Mouse (Mus musculus) MEL (cell line): ENCODE results near the gene Mfap3. TPM values are rescaled to one million over a fixed set of nuclear protein-coding genes. Genes with fewer than 3 reads are reported as not detected.

Experiments used
- DNase-seq: peaks from one replicate; pipeline ENCODE4 v3.0.0; 2011; ENCODE audit warnings: low read depth, low spot score
- H3K27ac ChIP-seq: 2 replicates; pipeline ENCODE4 v1.5.1; 2012; ENCODE audit warnings: low read depth, mild to moderate bottlenecking, control low read depth, low read length, moderate library complexity; ENCODE audit not compliant: control insufficient read depth
- H3K27me3 ChIP-seq, 2 experiments: fragments of 150-350 bp in 1 of 2; sonication (generic) in 1 of 2; 2 replicates each; pipeline ENCODE4 v1.6.1; 2012; ENCODE audit warnings: low read length in 2 of 2, mild to moderate bottlenecking in 2 of 2, improper control_type of control experiment in 1 of 2, moderate library complexity in 1 of 2; ENCODE audit not compliant: insufficient read depth in 2 of 2, control insufficient read depth in 1 of 2
- H3K36me3 ChIP-seq, 2 experiments: 2 replicates each; pipeline ENCODE4 v1.6.1; 2012 to 2014; ENCODE audit warnings: low read length in 2 of 2, improper control_type of control experiment in 1 of 2, inconsistent platforms in 1 of 2, mild to moderate bottlenecking in 1 of 2; ENCODE audit not compliant: insufficient read depth in 2 of 2, control insufficient read depth in 1 of 2
- H3K4me1 ChIP-seq, 2 experiments: fragments of 150-350 bp in 1 of 2; sonication (generic) in 1 of 2; 2 replicates each; pipeline ENCODE4 v1.6.1; 2012; ENCODE audit warnings: low read length in 2 of 2, improper control_type of control experiment in 1 of 2, mild to moderate bottlenecking in 1 of 2; ENCODE audit not compliant: insufficient read depth in 2 of 2, control insufficient read depth in 1 of 2
- H3K4me3 ChIP-seq, 2 experiments: fragments of 150-350 bp in 1 of 2; sonication (generic) in 1 of 2; 2 replicates each; pipeline ENCODE4 v1.5.1; 2012; ENCODE audit warnings: low read depth in 2 of 2, low read length in 2 of 2, mild to moderate bottlenecking in 2 of 2, moderate library complexity in 2 of 2, control low read depth in 1 of 2, improper control_type of control experiment in 1 of 2; ENCODE audit not compliant: control insufficient read depth in 1 of 2, insufficient read depth in 1 of 2
- H3K79me2 ChIP-seq: 2 replicates; pipeline ENCODE4 v1.6.1; 2012; ENCODE audit warnings: mild to moderate bottlenecking, low read length, moderate library complexity; ENCODE audit not compliant: control insufficient read depth, poor library complexity, insufficient read depth
- H3K9ac ChIP-seq: 2 replicates; pipeline ENCODE4 v1.6.1; 2012; ENCODE audit warnings: low read depth, mild to moderate bottlenecking, control low read depth, low read length, moderate library complexity; ENCODE audit not compliant: control insufficient read depth, poor library complexity, severe bottlenecking
- H3K9me3 ChIP-seq: fragments of 150-350 bp; sonication (generic); replicated peaks from 2 replicates; pipeline ENCODE4 v1.6.1; 2012; ENCODE audit warnings: mild to moderate bottlenecking, low read length, improper control_type of control experiment, moderate library complexity; ENCODE audit not compliant: insufficient read depth
- BHLHE40 ChIP-seq: IDR thresholded peaks from 2 replicates; pipeline ENCODE4 v1.6.1; 2012; ENCODE audit warnings: low read depth, mild to moderate bottlenecking, inconsistent platforms, low read length, improper control_type of control experiment, borderline replicate concordance
- CHD1 ChIP-seq: IDR thresholded peaks from 2 replicates; pipeline ENCODE4 v1.6.1; 2012; ENCODE audit warnings: low read depth, mild to moderate bottlenecking, inconsistent platforms, low read length, improper control_type of control experiment
- CHD2 ChIP-seq: IDR thresholded peaks from 2 replicates; pipeline ENCODE4 v1.6.1; 2011; ENCODE audit warnings: low read length, improper control_type of control experiment
- CTCF ChIP-seq, 3 experiments: IDR thresholded peaks in 2 of 3; conservative IDR thresholded peaks in 1 of 3; 2 replicates each; pipeline ENCODE4 v1.5.1; 2011 to 2012; ENCODE audit warnings: low read length in 3 of 3, low read depth in 2 of 3, mild to moderate bottlenecking in 2 of 3, improper control_type of control experiment in 1 of 3, inconsistent platforms in 1 of 3, mixed read lengths in 1 of 3, moderate library complexity in 1 of 3; ENCODE audit not compliant: control insufficient read depth in 1 of 3, insufficient read depth in 1 of 3, poor library complexity in 1 of 3, severe bottlenecking in 1 of 3
- ELF1 ChIP-seq: IDR thresholded peaks from 2 replicates; pipeline ENCODE4 v1.6.1; 2014; ENCODE audit warnings: low read depth, mild to moderate bottlenecking, inconsistent platforms, low read length, improper control_type of control experiment, moderate library complexity
- EP300 ChIP-seq, 2 experiments: IDR thresholded peaks; 2 replicates each; pipeline ENCODE4 v1.6.1; 2011; ENCODE audit warnings: improper control_type of control experiment in 2 of 2, low read length in 2 of 2, low read depth in 1 of 2, mild to moderate bottlenecking in 1 of 2
- GATA1 ChIP-seq: IDR thresholded peaks from 2 replicates; pipeline ENCODE4 v1.6.1; 2011; ENCODE audit warnings: low read depth, low read length, improper control_type of control experiment
- HCFC1 ChIP-seq: IDR thresholded peaks from 2 replicates; pipeline ENCODE4 v1.6.1; 2012; ENCODE audit warnings: low read depth, mild to moderate bottlenecking, inconsistent platforms, low read length, improper control_type of control experiment, moderate library complexity
- JUND ChIP-seq: IDR thresholded peaks from 2 replicates; pipeline ENCODE4 v1.6.1; 2011; ENCODE audit warnings: low read depth, mild to moderate bottlenecking, improper control_type of control experiment, low read length
- KAT2A ChIP-seq: conservative IDR thresholded peaks from 2 replicates; pipeline ENCODE4 v1.6.1; 2012; ENCODE audit warnings: low read depth, low read length, improper control_type of control experiment, inconsistent platforms
- MAX ChIP-seq: IDR thresholded peaks from 2 replicates; pipeline ENCODE4 v1.6.1; 2011; ENCODE audit warnings: low read length, improper control_type of control experiment
- MAZ ChIP-seq: IDR thresholded peaks from 2 replicates; pipeline ENCODE4 v1.6.1; 2012; ENCODE audit warnings: low read depth, mild to moderate bottlenecking, inconsistent platforms, low read length, improper control_type of control experiment
- NRF1 ChIP-seq: IDR thresholded peaks from 2 replicates; pipeline ENCODE4 v1.6.1; 2014; ENCODE audit warnings: low read depth, mild to moderate bottlenecking, inconsistent platforms, low read length, improper control_type of control experiment, moderate library complexity; ENCODE audit not compliant: poor library complexity, insufficient read depth, severe bottlenecking
- POLR2AphosphoS5 ChIP-seq: IDR thresholded peaks from 2 replicates; pipeline ENCODE4 v1.6.1; 2012; ENCODE audit warnings: low read depth, borderline replicate concordance, mild to moderate bottlenecking, inconsistent platforms, low read length, moderate library complexity, mixed read lengths
- RAD21 ChIP-seq: IDR thresholded peaks from 2 replicates; pipeline ENCODE4 v1.6.1; 2011; ENCODE audit warnings: mild to moderate bottlenecking, low read depth, low read length, improper control_type of control experiment
- SIN3A ChIP-seq: IDR thresholded peaks from 2 replicates; pipeline ENCODE4 v1.6.1; 2012; ENCODE audit warnings: low read length, improper control_type of control experiment, inconsistent platforms
- SMC3 ChIP-seq: IDR thresholded peaks from 2 replicates; pipeline ENCODE4 v1.6.1; 2011; ENCODE audit warnings: low read depth, low read length, improper control_type of control experiment
- TAL1 ChIP-seq: IDR thresholded peaks from 2 replicates; pipeline ENCODE4 v1.6.1; 2012; ENCODE audit warnings: mild to moderate bottlenecking, inconsistent platforms, low read length, moderate library complexity, mixed read lengths
- TBP ChIP-seq: IDR thresholded peaks from 2 replicates; pipeline ENCODE4 v1.8.0; 2011; ENCODE audit warnings: low read depth, low read length, improper control_type of control experiment
- TCF12 ChIP-seq: IDR thresholded peaks from 2 replicates; pipeline ENCODE4 v1.6.1; 2014; ENCODE audit warnings: low read depth, mild to moderate bottlenecking, inconsistent platforms, low read length, improper control_type of control experiment, moderate library complexity
- ZC3H11A ChIP-seq: IDR thresholded peaks from 2 replicates; pipeline ENCODE4 v1.6.1; 2012; ENCODE audit warnings: low read depth, mild to moderate bottlenecking, inconsistent platforms, low read length, improper control_type of control experiment
- ZMIZ1 ChIP-seq: IDR thresholded peaks from 2 replicates; pipeline ENCODE4 v1.6.1; 2012; ENCODE audit warnings: low read depth, mild to moderate bottlenecking, inconsistent platforms, low read length, improper control_type of control experiment, moderate library complexity
- polyA plus RNA-seq, 2 experiments: library from polyadenylated mRNA; stranded (reverse) in 1 of 2; unstranded in 1 of 2; fragments of >175 nt in 1 of 2; fragments of >200 nt in 1 of 2; gene quantifications; 2 replicates each; pipeline versions ENCODE4 v1.2.1 to v1.2.4; 2012; ENCODE audit warnings: low replicate concordance in 2 of 2, low read depth in 1 of 2; ENCODE audit not compliant: insufficient read length in 2 of 2, insufficient read depth in 1 of 2, missing spikeins in 1 of 2
- total RNA-seq: library from RNA; depleted of rRNA; stranded (reverse); fragments of 300-350 nt; gene quantifications from 2 replicates; pipeline ENCODE4 v1.2.3, GENCODE M21; 2012

Mfap3 gene
- total and polyA plus RNA-seq, 3 experiments, result 21.2 to 22.7 TPM; not detected in 1

- no peak for TF ChIP-seq EP300 (IDR thresholded peaks at IDR 0.05; ENCODE audit: low read depth in 1 of 2, low read length in 2 of 2)
- peak; percentile 70; the same call in 1 of the 2 replicates for TF ChIP-seq MAZ
- no peak; the same call in 1 of the 2 replicates for TF ChIP-seq GATA1
- TF ChIP-seq ZC3H11A, result peak; percentile 95
- no peak for TF ChIP-seq NRF1
- TF ChIP-seq CHD2, result no peak
- TF ChIP-seq ZMIZ1, result no peak
- TF ChIP-seq TAL1, result no peak
- no peak for TF ChIP-seq TCF12
These were observed 30.4 kb downstream of the Mfap3 start (continued) for GRCm38 (mm10) chr11:57548618-57549550.

GRCm38 (mm10) chr11:57550230-57550629 lies 31.8 kb downstream of the Mfap3 start:
- Histone ChIP-seq H3K4me1 (no peaks in the 10 kb centered on the region), H3K79me2 (no peaks in the 10 kb centered on the region), H3K27ac (no peak overlapping the region), H3K9me3 (no peaks in the 10 kb centered on the region), H3K4me3 (no peak overlapping the region), H3K9ac (no peak overlapping the region), H3K27me3 (no peaks in the 10 kb centered on the region), H3K36me3 (no peaks in the 10 kb centered on the region)
- no peak for TF ChIP-seq MAZ
- peak; percentile 20 to 40 (median 30); a peak in 5 of 6 replicates for TF ChIP-seq CTCF (IDR thresholded peaks at IDR 0.05 in 2 of 3, conservative IDR thresholded peaks at IDR 0.05 in 1 of 3; ENCODE audit: control insufficient read depth in 1 of 3, insufficient read depth in 1 of 3, low read depth in 2 of 3, low read length in 3 of 3, poor library complexity in 1 of 3, severe bottlenecking in 1 of 3)
- TF ChIP-seq CHD2, result no peak
- no peak for TF ChIP-seq MAX
- TF ChIP-seq RAD21, result peak; percentile 16
- no peak for TF ChIP-seq BHLHE40
- peak; percentile 34 for TF ChIP-seq SMC3
- peak; percentile 59 for DNase-seq

DNA sequence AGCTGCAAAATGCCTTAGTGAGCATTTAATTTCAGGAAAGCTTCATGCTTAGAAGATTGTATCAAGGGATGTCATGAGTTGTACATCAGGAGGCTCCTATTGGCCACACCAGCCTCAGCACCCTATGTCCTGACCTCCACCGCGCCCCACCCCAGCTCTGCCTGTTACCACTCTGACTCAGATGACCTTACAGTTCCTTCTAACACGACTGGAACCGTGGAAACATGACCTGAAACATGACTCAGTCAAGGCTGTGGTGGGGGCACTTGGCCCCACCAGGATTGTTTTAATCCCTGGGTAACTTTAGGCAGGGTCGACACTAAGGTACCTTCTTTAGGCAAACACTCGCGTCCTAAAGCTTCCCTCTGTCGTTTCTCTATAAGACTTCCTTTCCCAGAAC lies 32.6 kb downstream of the Mfap3 start:
- Histone ChIP-seq H3K9ac (no peak overlapping the region), H3K27ac (no peak overlapping the region), H3K27me3 (no peaks in the 10 kb centered on the region), H3K4me1 (no peaks in the 10 kb centered on the region), H3K4me3 (no peak overlapping the region), H3K9me3 (no peaks in the 10 kb centered on the region), H3K36me3 (no peaks in the 10 kb centered on the region), H3K79me2 (no peaks in the 10 kb centered on the region)
- DNase-seq, result no peak
- TF ChIP-seq JUND (no peak), ZC3H11A (no peak), TBP (no peak), BHLHE40 (no peak), ZMIZ1 (no peak), TAL1 (no peak), KAT2A (no peak), CHD1 (no peak), SMC3 (no peak), EP300 (IDR thresholded peaks at IDR 0.05; ENCODE audit: low read depth in 1 of 2, low read length in 2 of 2) (no peak), POLR2AphosphoS5 (no peak), SIN3A (no peak), CHD2 (no peak), HCFC1 (no peak), ELF1 (no peak)
